Mouse (Mus musculus) ES-E14 (cell line): ENCODE measurements at regions not wholly inside any gene's neighbourhood (a gene's known extent, or its start where the extent isn't known, plus 50 kb on each side); places are given as distances from the start of the nearest gene placed in this dataset.

Source experiments
- DNase-seq: peaks from one replicate; pipeline ENCODE4 v3.0.0-alpha.2; 2013; ENCODE audit warnings: low read depth, low spot score
- H3K27ac ChIP-seq: 2 replicates; pipeline ENCODE4 v1.5.1; 2012; ENCODE audit warnings: low read depth, mild to moderate bottlenecking, low read length, moderate library complexity, mixed read lengths; ENCODE audit not compliant: poor library complexity, insufficient read depth, severe bottlenecking
- H3K36me3 ChIP-seq: 2 replicates; pipeline ENCODE4 v1.6.1; 2012; ENCODE audit warnings: mild to moderate bottlenecking, low read length, moderate library complexity, mixed read lengths; ENCODE audit not compliant: control insufficient read depth, poor library complexity, insufficient read depth, severe bottlenecking
- H3K4me1 ChIP-seq, 2 experiments: fragments of 150-350 bp in 1 of 2; sonication (generic) in 1 of 2; 2 replicates each; pipeline ENCODE4 v1.6.1; 2012; ENCODE audit warnings: low read length in 2 of 2, mild to moderate bottlenecking in 1 of 2, mixed read lengths in 1 of 2; ENCODE audit not compliant: control insufficient read depth in 2 of 2, insufficient read depth in 2 of 2, poor library complexity in 1 of 2
- H3K4me3 ChIP-seq, 2 experiments: fragments of 150-350 bp in 1 of 2; sonication (generic) in 1 of 2; 2 replicates each; pipeline ENCODE4 v1.5.1; 2012; ENCODE audit warnings: low read length in 2 of 2, low read depth in 1 of 2, mild to moderate bottlenecking in 1 of 2, mixed read lengths in 1 of 2; ENCODE audit not compliant: insufficient read depth in 1 of 2, poor library complexity in 1 of 2, severe bottlenecking in 1 of 2
- H3K9ac ChIP-seq: 2 replicates; pipeline ENCODE4 v1.6.1; 2012; ENCODE audit warnings: low read depth, mild to moderate bottlenecking, low read length, mixed read lengths; ENCODE audit not compliant: poor library complexity, insufficient read depth, severe bottlenecking
- H3K9me3 ChIP-seq: fragments of 150-350 bp; sonication (generic); 2 replicates; pipeline ENCODE4 v1.6.1; 2012; ENCODE audit warnings: low read depth, mild to moderate bottlenecking, low read length; ENCODE audit not compliant: control insufficient read depth, insufficient read depth
- CHD2 ChIP-seq: IDR thresholded peaks from 2 replicates; pipeline ENCODE4 v1.6.1; 2014; ENCODE audit warnings: mild to moderate bottlenecking, low read depth, low read length, inconsistent platforms
- HCFC1 ChIP-seq: IDR thresholded peaks from 2 replicates; pipeline ENCODE4 v1.6.1; 2012; ENCODE audit warnings: low read length, inconsistent platforms, borderline replicate concordance; ENCODE audit not compliant: insufficient read depth
- MAFK ChIP-seq: IDR thresholded peaks from 2 replicates; pipeline ENCODE4 v1.6.1; 2014; ENCODE audit warnings: mild to moderate bottlenecking, low read depth, low read length, inconsistent platforms; ENCODE audit not compliant: insufficient read depth
- ZC3H11A ChIP-seq: IDR thresholded peaks from 2 replicates; pipeline ENCODE4 v1.6.1; 2012; ENCODE audit warnings: low read depth, mild to moderate bottlenecking, inconsistent platforms, low read length, borderline replicate concordance
- ZNF384 ChIP-seq: IDR thresholded peaks from 2 replicates; pipeline ENCODE4 v1.6.1; 2012; ENCODE audit warnings: low read depth, low read length, inconsistent platforms
- in situ Hi-C, 2 experiments: fragments of 600-800 bp; cut with MboI; formaldehyde crosslinking; loops; one replicate each; pipeline ENCODE4 v1.15.1; 2025; ENCODE audit warnings: low sequenced_read_pairs in 2 of 2, inconsistent platforms in 1 of 2; ENCODE audit not compliant: unreplicated experiment in 2 of 2

DNA sequence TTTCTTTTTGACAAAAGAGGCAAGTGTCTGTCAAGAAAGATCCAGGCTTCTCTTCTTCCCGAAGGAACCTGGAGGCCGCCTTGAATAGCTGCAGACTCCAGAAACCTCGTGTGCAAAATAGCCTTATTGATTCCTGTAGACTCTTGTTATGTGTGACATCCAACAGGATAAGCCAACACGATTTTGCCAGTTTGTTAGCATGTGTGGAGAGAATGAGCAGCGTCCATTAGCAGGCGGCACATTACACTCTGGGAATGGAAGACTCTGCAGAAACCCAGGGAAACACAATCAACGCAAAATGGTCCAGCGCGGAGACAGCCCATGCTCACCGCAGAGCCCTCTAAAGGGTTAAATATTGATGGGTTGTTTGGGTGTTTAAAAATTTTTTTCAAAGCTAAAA is 1014.9 kb downstream of the Adgrl2 start:
- Histone ChIP-seq H3K9ac (no peak overlapping the region), H3K36me3 (no peaks in the 10 kb centered on the region), H3K27ac (no peak overlapping the region), H3K4me1 (no peaks in the 10 kb centered on the region), H3K4me3 (no peak overlapping the region), H3K9me3 (no peaks in the 10 kb centered on the region)
- in situ Hi-C loops: no loop called here
- TF ChIP-seq ZC3H11A (no peak), CHD2 (no peak), ZNF384 (no peak), MAFK (no peak), HCFC1 (no peak)
- no peak for DNase-seq

GRCm38 (mm10) chr3:147974515-147974914 is 1015.8 kb downstream of the Adgrl2 start:
- no peak for TF ChIP-seq ZC3H11A
- TF ChIP-seq CHD2: no peak
- no peak overlapping the region for H3K4me3 ChIP-seq
- no peak overlapping the region for H3K27ac ChIP-seq
- no peak for DNase-seq
- no peaks in the 10 kb centered on the region for H3K9me3 ChIP-seq
- in situ Hi-C loops: no loop called here
- no peaks in the 10 kb centered on the region for H3K36me3 ChIP-seq
- no peaks in the 10 kb centered on the region for H3K4me1 ChIP-seq
- H3K9ac ChIP-seq: no peak overlapping the region

DNA sequence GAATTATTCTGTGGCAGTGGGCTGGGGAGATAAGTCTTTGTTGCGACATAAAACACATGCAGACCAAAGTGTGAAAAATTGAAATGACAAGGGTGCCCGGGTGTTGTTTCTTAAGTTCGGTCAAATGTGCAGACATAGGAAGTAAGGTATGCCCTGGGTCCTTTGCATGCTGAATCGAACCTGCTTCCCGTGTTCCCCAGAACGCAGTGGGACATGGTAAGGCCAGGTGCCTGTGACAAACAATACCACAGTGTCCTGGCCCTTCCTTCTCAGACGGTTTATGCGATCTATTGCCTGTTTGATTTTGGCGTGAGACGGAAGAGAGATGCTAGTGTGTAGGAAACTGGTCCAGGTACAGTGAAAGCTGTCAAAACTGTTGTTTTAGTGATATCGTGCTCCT is 1022.1 kb downstream of the Adgrl2 start:
- no peaks in the 10 kb centered on the region for H3K9me3 ChIP-seq
- H3K4me3 ChIP-seq: no peak overlapping the region
- TF ChIP-seq ZC3H11A (no peak), CHD2 (no peak), HCFC1 (no peak), ZNF384 (no peak), MAFK (no peak)
- H3K27ac ChIP-seq: no peak overlapping the region
- no peak overlapping the region for H3K9ac ChIP-seq
- DNase-seq: no peak
- no peaks in the 10 kb centered on the region for H3K36me3 ChIP-seq
- peaks cover 0 to 6% of the 10 kb centered on the region in 2 experiments; a peak in 2 of 4 replicates for H3K4me1 ChIP-seq
- in situ Hi-C loops: no loop called here

GRCm38 (mm10) chr3:147967866-147968265 is 1022.5 kb downstream of the Adgrl2 start:
- TF ChIP-seq CHD2 (no peak), MAFK (no peak), HCFC1 (no peak), ZC3H11A (no peak), ZNF384 (no peak)
- Histone ChIP-seq H3K9ac (no peak overlapping the region), H3K9me3 (no peaks in the 10 kb centered on the region), H3K4me3 (no peak overlapping the region), H3K4me1 (peaks cover 2 to 8% of the 10 kb centered on the region in 2 experiments; a peak in 2 of 4 replicates), H3K27ac (no peak overlapping the region), H3K36me3 (no peaks in the 10 kb centered on the region)
- in situ Hi-C loops: no loop called here
- DNase-seq: no peak

DNA sequence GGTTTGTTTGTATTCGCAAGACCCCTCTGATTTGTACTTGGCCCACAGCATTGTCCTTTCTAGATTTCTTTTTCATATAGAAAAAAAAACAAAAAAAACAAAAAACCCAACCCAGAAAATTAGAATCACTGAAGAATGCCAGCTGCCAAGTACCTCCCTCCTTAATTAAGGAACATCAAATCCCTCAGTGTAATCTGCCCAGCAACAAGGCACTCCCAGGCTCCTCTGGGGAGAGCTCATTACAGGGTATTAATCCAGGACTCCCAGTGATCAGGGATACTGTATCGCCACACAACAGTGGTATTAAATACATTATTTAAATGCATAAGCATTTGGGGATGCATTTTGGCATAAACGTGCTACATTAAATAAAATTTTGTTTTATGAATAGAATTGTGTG is 1023.1 kb downstream of the Adgrl2 start:
- Histone ChIP-seq H3K4me3 (no peak overlapping the region), H3K27ac (no peak overlapping the region), H3K9ac (no peak overlapping the region), H3K4me1 (peaks cover 2 to 11% of the 10 kb centered on the region in 2 experiments; a peak in 2 of 4 replicates), H3K36me3 (no peaks in the 10 kb centered on the region), H3K9me3 (no peaks in the 10 kb centered on the region)
- in situ Hi-C loops: no loop called here
- DNase-seq: no peak
- TF ChIP-seq MAFK (no peak), CHD2 (no peak), HCFC1 (no peak), ZC3H11A (no peak), ZNF384 (no peak)
